Mouse (Mus musculus) forebrain, postnatal 0 days (tissue): ENCODE data around the gene Phactr2. TPM values are rescaled to one million over a fixed set of nuclear protein-coding genes. Genes with fewer than 3 reads are reported as not detected.
A peak's percentile ranks its signal among the peaks of the same experiment; 100 is the strongest.
"Not testable (repeated sequence)": the region's sequence is repeated elsewhere in the genome, so short reads cannot be mapped to it uniquely, and the experiment has no call there.

ENCODE experiments used
- ATAC-seq: fragments of 200-750 bp; cut with Nextera tagmentation; 2 replicates; pipeline ENCODE4 v1.8.0; 2017; ENCODE audit warnings: mild to moderate bottlenecking, moderate library complexity
- DNase-seq: peaks from one replicate; pipeline ENCODE4 v3.0.0-alpha.2; 2015
- H3K27ac ChIP-seq: fragments of 300-500 bp; sonication (generic); 2 replicates; pipeline ENCODE4 v1.5.1; 2014; ENCODE audit warnings: low read depth, mild to moderate bottlenecking, antibody characterized with exemption, low read length, moderate library complexity, mixed read lengths
- H3K27me3 ChIP-seq: fragments of 300-500 bp; sonication (generic); 2 replicates; pipeline ENCODE4 v1.6.1; 2014; ENCODE audit warnings: mild to moderate bottlenecking, low read length, mixed read lengths; ENCODE audit not compliant: insufficient read depth
- H3K36me3 ChIP-seq: fragments of 300-500 bp; sonication (generic); 2 replicates; pipeline ENCODE4 v1.6.1; 2014; ENCODE audit warnings: mild to moderate bottlenecking, moderate library complexity; ENCODE audit not compliant: insufficient read depth
- H3K4me1 ChIP-seq: fragments of 300-500 bp; sonication (generic); 2 replicates; pipeline ENCODE4 v1.6.1; 2014; ENCODE audit warnings: antibody characterized with exemption; ENCODE audit not compliant: insufficient read depth
- H3K4me2 ChIP-seq: fragments of 300-500 bp; sonication (generic); 2 replicates; pipeline ENCODE4 v1.6.1; 2014; ENCODE audit warnings: low read depth, mild to moderate bottlenecking, moderate library complexity
- H3K4me3 ChIP-seq: fragments of 300-500 bp; sonication (generic); 2 replicates; pipeline ENCODE4 v1.5.1; 2014; ENCODE audit warnings: low read depth, low read length, mixed read lengths
- H3K9ac ChIP-seq: fragments of 300-500 bp; sonication (generic); 2 replicates; pipeline ENCODE4 v1.6.1; 2014; ENCODE audit warnings: mild to moderate bottlenecking
- H3K9me3 ChIP-seq: fragments of 300-500 bp; sonication (generic); 2 replicates; pipeline ENCODE4 v1.6.1; 2016; ENCODE audit warnings: low read length
- CTCF ChIP-seq: sonication (generic); IDR thresholded peaks from 2 replicates; pipeline ENCODE4 v1.5.1; 2016; ENCODE audit warnings: antibody characterized with exemption, control low read depth, low read depth
- WGBS: fragments of 180-500 bp; shearing (Covaris S2); extraction: QIAGEN DNeasy Blood & Tissue Kit; methylation state at CpG from one replicate; pipeline ENCODE4 v1.1.7; 2014; 5-methylcytosine and 5-hydroxymethylcytosine counted together
- polyA plus RNA-seq: library from polyadenylated mRNA; unstranded; fragments of >200 nt; fragmentation: Nextera tagmentation; extraction: Ambion mirVana; gene quantifications from 2 replicates; pipeline ENCODE4 v1.2.1, GENCODE M21; 2015
- total RNA-seq: library from RNA; depleted of rRNA; stranded (reverse); fragments of >200 nt; gene quantifications from 2 replicates; pipeline ENCODE4 v1.2.3, GENCODE M21; 2014

The Phactr2 gene
- total and polyA plus RNA-seq, 2 experiments from 2014 or later, result 8.1 to 10.5 TPM

DNA sequence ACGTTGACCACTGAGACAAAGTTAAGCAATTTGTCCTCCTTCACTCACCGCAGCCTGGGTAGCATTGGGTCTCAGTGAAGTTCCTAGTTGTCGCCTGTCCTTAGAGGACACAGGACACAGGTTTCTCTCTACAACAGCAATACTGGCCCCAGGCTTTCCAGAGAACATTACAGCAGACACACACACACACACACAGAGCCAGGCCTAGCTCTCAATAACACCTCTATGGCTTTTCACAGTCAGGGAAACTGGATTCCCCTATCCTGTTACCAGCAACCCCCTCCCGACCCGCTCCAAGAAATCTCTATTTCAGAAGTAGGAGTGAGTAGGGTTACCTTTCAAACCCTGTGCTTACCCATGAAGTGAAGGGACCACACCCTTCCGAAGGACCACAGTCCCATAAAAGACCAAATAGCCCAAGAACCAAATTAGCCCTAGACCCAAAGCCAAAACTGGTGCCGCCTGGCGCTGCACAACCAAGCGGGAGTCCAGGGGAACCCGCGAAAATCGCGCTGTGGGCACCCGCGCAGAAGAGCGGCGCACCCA lies 852 bp downstream of the Phactr2 start:
- Histone ChIP-seq H3K27me3 (peaks cover 5% of the 10 kb centered on the region), H3K4me2 (peak overlapping the region; percentile 99), H3K9ac (peak overlapping the region; percentile 66), H3K4me3 (peak overlapping the region; percentile 62), H3K27ac (no peak overlapping the region), H3K9me3 (no peaks in the 10 kb centered on the region), H3K36me3 (no peaks in the 10 kb centered on the region), H3K4me1 (0 out of 2 replicates have a peak, but pooled peaks cover 5% of the 10 kb centered on the region)
- WGBS, result 15% methylated on average over 17 of the region's 17 CpGs
- TF ChIP-seq CTCF, result no peak
- DNase-seq (no peak), ATAC-seq (peak; percentile 2; the same call in 1 of the 2 replicates)

DNA sequence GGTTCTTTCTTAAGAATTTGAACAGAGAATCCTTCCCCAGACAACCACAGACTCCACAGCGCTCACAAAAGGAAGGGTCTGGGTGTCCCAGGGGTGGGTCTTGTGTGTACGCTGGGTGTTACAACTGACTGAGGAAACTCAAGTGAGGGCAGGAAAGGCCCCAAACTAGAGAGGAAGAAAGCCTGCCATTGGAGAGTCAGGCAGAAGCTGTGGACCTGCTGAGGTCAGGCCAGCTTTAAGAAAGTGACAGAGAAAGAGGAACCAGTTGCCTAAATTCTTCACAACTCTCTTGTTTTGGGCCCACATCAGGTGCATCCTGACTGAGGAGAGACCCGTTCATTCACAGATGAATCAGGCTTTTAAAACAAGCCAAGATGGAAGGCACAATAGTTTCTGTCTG lies 4.0 kb downstream of the Phactr2 start:
- no peak overlapping the region for H3K4me2 ChIP-seq
- H3K27ac ChIP-seq, result no peak overlapping the region
- TF ChIP-seq CTCF, result no peak
- no peak for ATAC-seq
- H3K9ac ChIP-seq, result no peak overlapping the region
- no peaks in the 10 kb centered on the region for H3K9me3 ChIP-seq
- H3K36me3 ChIP-seq, result no peaks in the 10 kb centered on the region
- H3K4me3 ChIP-seq, result no peak overlapping the region
- H3K27me3 ChIP-seq, result peaks cover 5% of the 10 kb centered on the region
- WGBS, result 87% methylated on average over 3 of the region's 3 CpGs
- 0 out of 2 replicates have a peak, but pooled peaks cover 5% of the 10 kb centered on the region for H3K4me1 ChIP-seq
- no peak for DNase-seq

DNA sequence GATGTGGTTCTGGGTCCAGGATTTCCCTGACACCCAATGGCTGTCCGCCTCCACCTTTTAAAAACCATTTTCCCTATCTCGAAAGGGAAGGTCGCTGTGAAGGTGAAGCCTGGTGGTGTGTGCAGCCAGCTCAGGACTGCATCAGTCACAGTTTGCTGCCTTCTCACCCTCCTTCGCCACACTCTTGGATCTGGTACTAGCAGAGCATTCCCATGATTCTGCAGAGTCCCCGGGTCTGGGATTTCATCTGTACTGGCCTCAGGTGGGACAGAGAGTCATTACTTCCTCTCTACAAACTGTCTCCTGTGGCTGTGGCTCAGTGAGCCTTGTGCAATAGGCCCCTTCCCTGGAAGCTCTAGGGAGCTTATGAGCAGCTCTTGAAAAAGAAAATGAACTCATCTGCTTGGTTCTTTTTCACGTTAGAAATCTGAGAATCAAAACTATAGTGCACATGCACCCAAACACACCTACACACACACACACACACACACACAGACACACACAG lies 6.1 kb downstream of the Phactr2 start:
- not testable (repeated sequence) for H3K9ac ChIP-seq, H3K4me2 ChIP-seq, H3K36me3 ChIP-seq, H3K4me3 ChIP-seq, H3K4me1 ChIP-seq, H3K27ac ChIP-seq, ATAC-seq, H3K27me3 ChIP-seq, DNase-seq, H3K9me3 ChIP-seq
- 83% methylated on average over 6 of the region's 6 CpGs for WGBS

DNA sequence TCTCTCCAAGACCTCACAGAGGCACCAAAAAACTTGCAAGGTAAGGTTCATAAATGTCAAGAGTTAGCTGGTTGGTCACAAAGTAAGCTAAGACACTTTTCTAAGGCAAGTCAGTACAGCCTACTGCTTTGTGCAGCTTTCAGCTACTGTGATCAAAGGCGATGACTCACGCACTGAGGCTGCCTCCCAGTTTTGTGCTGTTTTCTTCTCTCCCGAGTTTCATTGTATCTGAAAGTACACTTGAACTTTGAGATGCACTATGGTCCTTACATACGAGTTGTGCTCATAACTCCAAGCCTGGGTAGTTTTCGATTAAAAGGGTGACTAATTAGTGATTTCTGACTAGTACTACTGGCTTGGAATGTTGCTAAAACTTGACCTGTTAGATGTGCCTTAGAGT lies 7.3 kb downstream of the Phactr2 start:
- H3K27me3 ChIP-seq, result no peaks in the 10 kb centered on the region
- no peaks in the 10 kb centered on the region for H3K9me3 ChIP-seq
- ATAC-seq (no peak), DNase-seq (no peak)
- H3K36me3 ChIP-seq, result no peaks in the 10 kb centered on the region
- 59% methylated on average over 5 of the region's 5 CpGs for WGBS
- H3K4me3 ChIP-seq, result no peak overlapping the region
- H3K27ac ChIP-seq, result no peak overlapping the region
- H3K4me1 ChIP-seq, result no peaks in the 10 kb centered on the region
- TF ChIP-seq CTCF, result no peak
- H3K9ac ChIP-seq, result no peak overlapping the region
- H3K4me2 ChIP-seq, result no peak overlapping the region

DNA sequence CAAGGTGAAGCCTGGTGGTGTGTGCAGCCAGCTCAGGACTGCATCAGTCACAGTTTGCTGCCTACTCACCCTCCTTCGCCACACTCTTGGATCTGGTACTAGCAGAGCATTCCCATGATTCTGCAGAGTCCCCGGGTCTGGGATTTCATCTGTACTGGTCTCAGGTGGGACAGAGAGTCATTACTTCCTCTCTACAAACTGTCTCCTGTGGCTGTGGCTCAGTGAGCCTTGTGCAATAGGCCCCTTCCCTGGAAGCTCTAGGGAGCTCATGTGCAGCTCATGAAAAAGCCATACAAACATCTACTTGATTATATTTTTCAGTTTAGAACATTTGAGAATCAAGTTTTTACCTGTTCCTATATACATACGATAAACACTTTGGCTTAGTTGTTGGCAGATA lies 9.9 kb downstream of the Phactr2 start:
- ATAC-seq, H3K27me3 ChIP-seq, H3K4me1 ChIP-seq, H3K4me2 ChIP-seq, H3K4me3 ChIP-seq, H3K9ac ChIP-seq, H3K27ac ChIP-seq, H3K9me3 ChIP-seq, DNase-seq, H3K36me3 ChIP-seq: not testable (repeated sequence)
- 91% methylated on average over 3 of the region's 3 CpGs for WGBS

DNA sequence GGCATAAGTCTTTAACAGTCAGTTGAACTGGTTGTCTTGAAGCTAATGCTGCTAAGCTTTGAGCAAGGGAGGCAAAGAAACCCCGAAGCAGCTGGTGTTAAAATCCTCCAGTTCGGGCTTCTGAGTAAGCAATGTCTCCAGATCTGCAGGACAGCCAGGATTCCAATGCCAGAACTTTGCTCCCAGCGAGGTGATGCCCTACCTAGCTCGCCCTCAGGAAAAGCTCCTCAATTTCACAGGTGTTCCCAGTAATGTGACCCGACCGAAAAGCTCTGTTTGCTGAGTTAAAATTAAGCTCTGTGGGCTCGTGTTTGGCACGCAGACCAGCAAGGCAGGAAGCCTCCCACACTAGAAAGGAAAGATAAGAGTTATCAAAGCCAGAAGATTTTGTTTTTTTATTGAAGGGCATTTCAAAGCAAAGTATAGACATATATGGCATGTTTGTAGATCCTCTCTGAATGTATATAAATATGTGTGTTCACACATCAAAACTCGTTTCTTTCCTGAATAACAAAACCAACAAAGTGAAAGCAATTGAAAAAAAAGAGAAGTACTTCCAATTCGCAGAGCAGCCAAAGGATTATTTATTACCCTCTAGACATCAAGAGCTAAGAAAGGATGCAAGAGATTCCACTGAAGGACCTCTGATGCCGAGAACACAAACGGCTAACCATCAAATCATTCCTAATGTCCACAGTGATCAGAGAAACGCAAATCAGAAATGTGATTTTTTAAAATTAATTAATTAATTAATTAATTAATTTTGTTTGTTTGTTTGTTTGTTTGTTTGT lies 20.8 kb downstream of the Phactr2 start:
- H3K36me3 ChIP-seq, result no peaks in the 10 kb centered on the region
- ATAC-seq, result no peak

DNA sequence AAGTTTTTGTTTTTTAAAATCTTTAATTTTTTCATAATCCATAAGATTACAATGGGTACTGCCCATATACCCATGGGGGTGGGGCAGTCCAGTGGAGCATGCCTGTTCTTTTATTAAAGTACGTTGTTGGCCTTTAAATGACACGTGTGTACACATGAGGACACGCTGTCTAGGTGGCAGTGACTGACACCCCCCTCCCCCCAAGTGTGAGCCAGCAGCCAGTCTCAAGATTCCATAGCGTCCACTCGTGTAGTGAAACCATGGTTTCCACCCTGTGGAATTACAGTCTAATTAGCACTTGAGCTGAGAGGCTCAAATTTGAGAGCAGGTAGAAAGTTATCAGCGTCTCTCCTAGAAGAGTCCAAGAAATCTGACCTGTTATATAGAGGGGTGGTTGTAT lies 22.6 kb downstream of the Phactr2 start:
- H3K4me1 ChIP-seq, result no peaks in the 10 kb centered on the region
- DNase-seq (no peak), ATAC-seq (no peak)
- TF ChIP-seq CTCF, result no peak
- H3K9me3 ChIP-seq, result no peaks in the 10 kb centered on the region
- H3K36me3 ChIP-seq, result no peaks in the 10 kb centered on the region
- H3K9ac ChIP-seq, result no peak overlapping the region
- no peak overlapping the region for H3K27ac ChIP-seq
- 76% methylated on average over 6 of the region's 6 CpGs for WGBS
- H3K27me3 ChIP-seq, result no peaks in the 10 kb centered on the region
- no peak overlapping the region for H3K4me3 ChIP-seq
- no peak overlapping the region for H3K4me2 ChIP-seq

More for the DNA sequence above, 20.8 kb downstream of the Phactr2 start:
- Histone ChIP-seq H3K9me3 (no peaks in the 10 kb centered on the region), H3K27ac (no peak overlapping the region), H3K27me3 (no peaks in the 10 kb centered on the region), H3K4me2 (no peak overlapping the region), H3K9ac (no peak overlapping the region), H3K4me1 (no peaks in the 10 kb centered on the region), H3K4me3 (no peak overlapping the region)
- DNase-seq, result no peak
- 87% methylated on average over 13 of the region's 13 CpGs for WGBS
- TF ChIP-seq CTCF, result no peak
